Mouse (Mus musculus): Measurements from ENCODE around the gene Tubb2b. TPM values are rescaled to one million over a fixed set of nuclear protein-coding genes. Genes with fewer than 3 reads are reported as not detected.

The Tubb2b gene
- total RNA-seq, 4 experiments from 2014 or later: 198 to 220 (median 215) TPM

DNA sequence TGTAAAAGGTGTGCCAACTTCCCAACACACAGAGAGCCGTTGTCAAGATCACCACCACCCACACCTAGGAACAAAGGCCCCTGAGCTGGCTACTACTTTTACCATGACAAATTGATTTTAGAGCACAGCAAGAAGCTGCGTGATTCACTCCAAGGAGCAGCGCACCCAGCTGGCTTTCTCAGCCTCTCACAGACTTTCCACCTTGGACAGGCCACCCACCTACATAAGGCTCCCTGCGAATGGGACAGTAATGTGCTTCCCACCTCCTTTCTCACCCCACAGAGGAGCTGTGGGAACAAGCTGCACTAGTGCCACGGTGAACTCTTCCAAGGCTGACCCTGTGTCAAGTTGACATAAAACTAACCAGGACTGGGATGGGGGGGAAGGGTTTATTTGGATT, 13.1 kb upstream of the Tubb2b start:
- no peak for DNase-seq (ENCODE audit: low spot score in 2 of 2)

DNA sequence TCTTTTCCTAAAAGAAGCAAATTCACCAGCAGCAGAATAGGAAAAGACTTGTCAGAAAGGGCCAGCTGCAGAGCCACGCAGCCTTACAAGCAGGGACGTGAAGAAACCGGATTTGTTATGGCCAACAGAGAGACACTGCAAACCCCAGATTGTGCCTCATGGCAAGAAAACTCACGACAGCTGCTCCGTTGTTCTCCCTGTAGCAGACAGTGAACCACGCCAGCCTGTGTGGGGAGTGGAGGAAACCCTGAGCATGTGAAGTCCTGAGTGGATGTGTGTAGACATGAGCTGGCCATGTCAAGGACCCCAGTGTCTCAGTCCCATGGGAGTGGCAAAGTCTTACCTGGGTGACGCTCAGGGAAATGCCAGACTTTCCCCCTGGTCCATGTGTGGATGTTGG, 6.3 kb upstream of the Tubb2b start:
- DNase-seq (ENCODE audit: low spot score in 2 of 2): peak; percentile 77 to 86

DNA sequence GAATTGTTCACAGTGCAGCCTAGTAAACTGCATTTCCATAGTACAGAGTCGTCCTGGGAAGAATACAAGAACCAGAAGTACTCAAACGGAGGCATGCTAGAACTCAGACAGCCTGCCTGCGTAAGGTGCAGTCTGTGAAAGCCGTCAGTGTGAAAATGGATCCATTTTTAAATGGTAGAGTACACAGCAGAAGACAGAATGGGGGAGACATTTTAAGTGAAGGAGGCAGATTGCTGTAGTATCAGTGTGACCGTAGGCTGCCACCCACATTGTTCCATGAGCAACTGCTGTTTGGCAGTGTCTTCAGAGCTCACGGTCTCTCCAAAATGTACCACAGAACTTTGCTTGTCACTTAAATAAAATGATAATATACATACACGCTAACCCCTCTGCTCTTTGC, 4.0 kb upstream of the Tubb2b start:
- DNase-seq (ENCODE audit: low spot score in 2 of 2): peak; percentile 70

DNA sequence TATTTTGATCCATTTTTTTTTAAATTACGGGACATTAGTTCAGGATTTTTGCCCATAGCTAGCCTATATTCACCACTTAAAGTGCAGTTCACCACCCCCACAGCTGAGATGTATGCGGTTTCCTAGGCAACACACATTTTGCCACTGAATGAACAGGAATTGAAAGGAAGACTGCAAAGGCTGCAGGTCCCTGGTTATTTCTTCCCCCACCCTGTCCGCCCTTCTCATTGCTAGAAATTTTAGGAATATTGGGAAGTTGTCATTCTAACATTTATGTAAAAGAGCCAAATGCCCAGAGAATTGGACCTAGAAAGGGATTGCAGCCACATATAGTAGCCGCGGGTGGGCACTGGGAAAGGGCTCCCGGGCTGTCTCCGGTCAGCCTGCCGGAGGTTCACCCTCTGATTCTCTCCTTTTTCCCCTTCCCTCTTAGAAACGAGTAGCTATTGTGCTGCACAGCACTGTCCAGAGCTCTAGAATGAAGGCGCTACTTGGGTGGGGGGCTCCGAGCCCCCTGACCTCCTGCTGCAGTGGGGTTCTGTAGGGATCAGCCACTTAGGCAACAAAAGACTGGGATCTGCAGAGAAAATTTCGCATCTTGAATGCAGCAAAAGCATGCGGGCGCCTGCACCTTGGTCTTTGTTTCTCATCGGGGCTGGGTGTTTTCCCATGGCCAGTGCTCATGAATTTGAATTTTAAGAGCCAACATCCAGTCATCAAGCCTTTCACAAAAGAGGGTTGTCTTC, 3.2 kb upstream of the Tubb2b start:
- no peak for DNase-seq (ENCODE audit: low spot score in 2 of 2)

DNA sequence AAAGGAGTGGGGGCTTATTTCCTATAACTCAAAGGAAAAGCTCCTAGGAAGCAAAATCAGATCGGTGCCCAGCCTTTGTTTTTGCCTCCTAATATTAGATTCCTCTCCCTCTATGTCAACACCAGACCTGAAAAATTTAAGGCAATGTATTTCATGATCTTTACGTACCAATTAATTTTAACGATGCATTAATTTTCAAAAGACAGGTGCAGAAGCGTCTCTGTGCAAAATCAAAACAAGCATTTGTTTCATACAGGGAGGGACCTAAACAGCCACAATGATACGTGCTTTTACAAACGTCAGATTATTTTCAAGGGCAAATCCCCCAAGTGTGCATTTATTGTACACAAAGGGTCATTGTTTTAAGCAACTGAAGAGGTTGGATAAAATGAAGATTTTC, 2.6 kb upstream of the Tubb2b start:
- no peak for DNase-seq (ENCODE audit: low spot score in 2 of 2)

DNA sequence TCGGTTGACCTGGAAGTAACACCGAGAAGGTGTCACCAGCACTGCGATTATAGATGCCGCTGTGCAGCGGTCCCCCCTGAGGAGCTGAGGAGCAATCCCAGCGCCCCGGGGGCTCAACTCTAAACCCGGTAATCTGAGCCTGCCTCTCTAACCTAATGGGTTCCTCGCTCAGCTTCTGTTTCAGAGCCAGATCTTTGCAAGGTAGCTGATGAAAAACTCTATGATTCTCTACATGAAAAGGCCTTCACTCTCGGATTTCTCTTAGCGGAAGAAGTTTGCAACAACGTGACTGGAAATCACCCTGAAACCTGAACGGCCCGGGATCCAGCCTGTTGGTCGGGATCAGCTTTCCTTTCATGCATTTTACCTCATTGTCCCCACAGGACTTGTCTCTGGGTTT, 2.0 kb upstream of the Tubb2b start:
- no peak for DNase-seq (ENCODE audit: low spot score in 2 of 2)

DNA sequence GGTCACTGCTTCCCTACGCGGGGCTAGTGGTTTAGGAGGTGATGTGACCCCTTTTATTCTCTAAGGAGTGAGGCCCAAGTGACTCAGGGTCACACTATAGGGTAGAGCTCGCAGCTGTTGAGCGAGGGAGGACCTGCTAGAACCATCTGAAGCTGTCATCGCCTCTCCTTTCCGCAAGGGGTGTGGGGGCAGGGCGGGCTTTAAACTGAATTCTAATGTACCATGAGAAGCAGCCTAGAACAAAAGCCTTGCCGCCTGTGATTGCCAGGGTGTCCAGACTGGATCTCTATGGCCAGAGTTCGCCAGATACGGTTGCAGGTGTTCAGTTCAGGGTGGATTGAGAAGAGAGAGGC, 1.4 kb upstream of the Tubb2b start:
- peak in 1 of 2 experiments; percentile 50 for DNase-seq (ENCODE audit: low spot score in 2 of 2)

DNA sequence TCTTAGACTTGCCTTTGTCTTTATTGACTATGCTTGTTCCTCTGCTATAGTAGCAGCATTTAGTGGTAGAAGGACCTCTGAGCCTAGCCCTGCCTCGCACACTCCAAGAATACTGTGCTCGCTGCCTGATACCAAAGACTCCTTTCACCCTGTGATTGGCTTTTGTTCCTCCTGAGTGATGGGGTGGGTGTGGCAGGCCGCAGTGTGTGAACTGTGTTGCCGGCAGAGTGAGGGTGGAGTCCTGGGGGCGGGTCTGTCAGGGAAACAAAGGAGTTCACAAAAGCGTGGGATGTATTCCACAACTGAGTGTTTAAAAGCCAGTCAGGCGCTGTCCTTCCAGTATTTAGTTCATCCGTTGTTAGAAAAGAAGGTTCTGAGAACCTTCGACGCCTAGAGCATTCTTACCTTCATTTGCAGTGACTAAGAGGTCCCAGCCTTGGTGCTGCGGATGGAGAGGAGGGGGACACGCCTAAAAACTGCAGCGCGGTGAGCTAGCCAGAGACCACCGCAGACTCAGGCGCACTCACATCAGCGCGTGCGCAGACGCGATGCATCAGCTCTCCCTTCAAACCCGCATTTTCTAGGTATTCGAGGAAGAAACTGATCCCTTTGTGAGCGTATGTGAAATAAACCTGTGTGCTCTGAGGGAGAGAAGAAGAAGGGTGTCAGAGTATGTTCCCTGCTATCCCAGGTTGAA, 893 bp upstream of the Tubb2b start:
- DNase-seq (ENCODE audit: low spot score in 2 of 2): peak in 1 of 2 experiments; percentile 53

DNA sequence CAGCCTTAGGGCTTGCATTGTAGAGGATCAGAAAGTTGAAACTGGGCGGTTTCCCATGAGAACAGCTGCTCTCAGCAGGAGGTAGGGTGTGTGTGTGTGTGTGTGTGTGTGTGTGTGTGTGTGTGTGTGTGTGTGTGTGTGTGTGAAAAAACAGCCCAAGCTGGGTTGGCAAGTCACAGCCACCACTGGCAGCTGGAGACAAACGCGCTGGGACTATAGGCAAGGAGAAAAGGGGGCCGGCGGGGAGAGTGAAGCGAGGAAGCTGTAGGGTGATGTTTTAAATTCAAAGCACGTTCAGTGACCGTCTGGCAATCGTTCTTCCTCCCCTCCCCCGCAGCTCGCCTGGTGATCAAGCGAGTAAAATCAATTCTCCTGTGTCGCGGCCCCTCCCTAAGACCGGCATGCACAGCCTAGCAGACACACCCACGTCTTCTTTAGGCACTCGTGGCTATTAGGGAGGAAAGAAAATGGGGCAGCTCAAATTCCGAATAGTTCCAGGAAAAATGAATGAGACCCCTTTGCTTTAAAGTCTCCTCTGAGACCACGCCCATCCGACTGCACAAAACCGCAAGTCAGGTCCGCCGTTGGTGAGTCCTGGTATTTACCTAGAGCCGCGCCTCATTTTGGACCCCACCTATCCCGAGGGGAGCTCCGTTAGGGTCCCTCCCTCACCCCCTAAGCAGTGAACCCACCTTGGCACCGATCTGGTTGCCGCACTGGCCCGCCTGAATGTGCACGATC, 611 bp downstream of the Tubb2b start:
- DNase-seq (ENCODE audit: low spot score in 2 of 2): peak in 1 of 2 experiments; percentile 64

DNA sequence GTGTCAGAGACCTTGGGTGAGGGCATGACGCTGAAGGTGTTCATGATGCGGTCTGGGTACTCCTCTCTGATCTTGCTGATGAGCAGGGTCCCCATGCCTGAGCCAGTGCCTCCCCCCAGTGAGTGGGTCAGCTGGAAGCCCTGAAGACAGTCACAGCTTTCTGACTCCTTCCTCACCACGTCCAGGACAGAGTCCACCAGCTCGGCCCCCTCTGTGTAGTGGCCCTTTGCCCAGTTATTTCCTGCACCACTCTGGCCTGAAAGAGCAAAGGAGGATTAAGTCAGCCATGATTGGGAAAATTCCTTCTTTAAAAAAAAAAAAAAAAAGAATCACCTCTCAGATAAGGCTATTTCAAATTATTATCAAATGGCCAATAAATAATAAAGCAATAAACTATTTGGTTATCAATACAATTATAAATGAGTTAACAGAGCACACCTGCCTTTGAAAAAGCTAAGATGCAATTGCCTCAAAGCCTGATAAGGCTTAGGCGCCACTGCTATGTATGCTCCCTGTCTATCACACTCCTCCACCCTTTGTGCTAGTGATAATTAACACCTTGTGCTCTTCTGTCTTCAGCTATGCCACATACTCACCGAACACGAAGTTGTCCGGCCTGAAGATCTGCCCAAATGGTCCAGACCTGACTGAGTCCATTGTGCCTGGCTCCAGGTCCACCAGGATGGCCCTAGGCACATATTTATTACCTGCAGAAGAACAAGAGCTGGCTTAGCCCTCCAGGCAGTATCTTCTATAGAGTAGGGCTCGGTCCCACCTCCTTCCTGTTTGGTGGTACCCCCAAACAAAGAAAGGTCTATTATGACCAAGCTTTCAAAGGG, 1.8 kb downstream of the Tubb2b start:
- DNase-seq (ENCODE audit: low spot score in 2 of 2): no peak

DNA sequence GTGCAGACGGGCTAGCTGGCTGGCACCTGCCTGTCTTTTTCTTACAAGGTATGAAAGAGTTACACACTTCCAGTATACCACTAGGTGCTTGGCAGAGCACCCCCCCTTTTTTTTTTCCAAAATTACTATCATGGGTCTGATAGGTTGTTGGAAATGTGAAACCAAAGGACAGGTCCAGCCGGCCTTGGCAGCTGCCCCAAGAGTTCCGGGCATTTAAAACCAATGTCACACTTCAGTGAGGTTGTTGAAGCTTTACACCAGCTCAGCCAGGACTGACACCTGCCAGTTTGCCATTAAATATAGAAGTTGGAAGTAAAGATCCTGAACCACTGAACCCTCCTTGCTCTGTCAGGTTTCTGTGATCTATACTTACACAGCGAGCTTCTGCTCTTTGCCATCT, 4.6 kb downstream of the Tubb2b start:
- no peak for DNase-seq (ENCODE audit: low spot score in 2 of 2)

DNA sequence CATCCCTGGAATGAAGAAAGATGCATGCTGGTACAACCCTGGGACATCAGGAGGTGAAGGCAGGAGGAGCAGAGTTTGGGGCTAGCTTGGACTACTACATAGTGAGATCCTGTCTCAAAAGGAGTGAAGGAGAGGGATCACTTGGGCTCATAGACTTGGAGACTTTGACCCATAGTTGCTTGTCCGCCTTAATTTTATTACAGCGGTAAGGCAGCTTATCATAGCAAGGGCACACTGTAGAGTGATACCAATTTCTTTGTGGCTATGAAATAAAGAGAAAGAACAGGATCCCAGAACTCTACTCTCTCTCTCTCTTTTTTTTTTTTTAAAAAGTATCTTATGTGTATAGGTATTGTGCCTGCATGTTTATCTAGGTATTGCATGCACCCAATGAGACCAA, 9.7 kb downstream of the Tubb2b start:
- DNase-seq (ENCODE audit: low spot score in 2 of 2): no peak

DNA sequence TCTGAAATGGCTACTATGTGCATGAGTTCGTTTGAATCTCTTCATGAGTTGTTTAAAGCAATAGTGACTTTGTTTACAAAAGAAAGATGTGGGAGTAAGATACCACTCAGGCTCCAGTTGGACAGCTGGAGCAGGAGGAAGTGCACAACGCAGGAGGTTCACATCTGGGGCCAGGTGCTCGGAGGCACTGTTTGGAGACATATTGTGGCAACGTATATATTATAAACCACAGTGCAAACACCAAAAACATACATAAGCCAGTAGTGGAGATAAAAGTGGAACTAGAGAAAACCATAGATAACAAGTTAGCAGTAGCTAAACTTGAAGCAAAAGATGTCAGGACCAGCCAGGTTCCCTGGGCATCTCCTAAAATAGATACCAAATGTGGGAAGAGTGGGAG, 10.9 kb downstream of the Tubb2b start:
- DNase-seq (ENCODE audit: low spot score in 2 of 2): no peak

DNA sequence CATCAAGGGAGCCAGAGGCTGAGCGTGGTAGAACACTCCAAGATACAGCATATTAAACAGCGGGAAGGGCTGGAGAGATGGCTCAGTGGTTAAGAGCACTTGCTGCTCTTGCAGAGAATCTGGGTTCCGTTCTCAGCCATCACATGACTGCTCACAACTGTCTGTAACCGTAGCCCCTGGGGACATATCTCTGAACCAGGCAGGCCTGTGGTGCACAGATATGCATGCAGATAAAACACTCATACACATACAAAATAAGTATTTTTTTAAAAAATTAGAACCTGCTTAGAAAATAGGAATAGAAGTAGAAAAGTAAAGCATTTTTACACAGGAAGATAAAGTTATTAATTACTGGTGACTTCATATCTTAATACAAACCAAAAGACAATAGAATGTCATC, 11.4 kb downstream of the Tubb2b start:
- no peak for DNase-seq (ENCODE audit: low spot score in 2 of 2)

DNA sequence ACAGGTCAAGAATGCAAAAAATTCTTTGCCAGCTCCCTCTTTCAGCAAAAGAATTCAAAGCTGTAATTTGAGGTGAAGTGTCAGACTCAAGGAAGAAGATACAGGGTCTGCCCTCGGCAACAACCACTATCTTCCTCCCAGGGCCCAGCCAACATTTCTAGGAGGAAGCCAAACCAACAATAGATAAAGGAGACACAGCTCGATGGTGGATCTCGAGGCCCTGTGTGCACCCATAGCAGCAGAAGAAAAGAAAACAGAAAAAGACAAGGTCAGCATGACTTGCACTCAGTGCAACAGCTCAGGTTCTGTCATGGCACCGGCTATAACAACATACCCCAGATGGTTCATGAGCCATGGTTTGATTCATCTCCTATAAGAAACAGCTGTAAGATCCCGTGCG, 13.8 kb downstream of the Tubb2b start:
- DNase-seq (ENCODE audit: low spot score in 2 of 2): no peak

DNA sequence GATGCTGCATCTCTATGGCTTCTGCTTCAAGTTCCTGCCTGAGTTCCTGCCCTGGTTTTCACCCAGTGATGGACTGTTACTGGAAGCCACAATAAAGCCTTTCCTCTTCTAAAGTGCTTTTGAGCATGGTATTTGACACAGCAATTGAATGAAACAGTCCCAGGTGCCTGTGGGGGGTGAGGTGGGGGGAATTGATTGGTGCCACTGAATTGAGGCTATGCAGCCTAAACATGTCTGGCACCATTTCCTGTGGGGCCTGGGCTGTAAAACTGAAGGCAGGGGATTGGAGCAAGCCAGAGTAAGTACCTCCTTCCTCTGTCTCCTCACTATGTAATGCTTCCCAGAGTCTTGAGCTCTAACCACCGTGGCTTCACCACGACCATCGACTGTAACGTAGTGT, 15.6 kb downstream of the Tubb2b start:
- no peak for DNase-seq (ENCODE audit: low spot score in 2 of 2)

DNA sequence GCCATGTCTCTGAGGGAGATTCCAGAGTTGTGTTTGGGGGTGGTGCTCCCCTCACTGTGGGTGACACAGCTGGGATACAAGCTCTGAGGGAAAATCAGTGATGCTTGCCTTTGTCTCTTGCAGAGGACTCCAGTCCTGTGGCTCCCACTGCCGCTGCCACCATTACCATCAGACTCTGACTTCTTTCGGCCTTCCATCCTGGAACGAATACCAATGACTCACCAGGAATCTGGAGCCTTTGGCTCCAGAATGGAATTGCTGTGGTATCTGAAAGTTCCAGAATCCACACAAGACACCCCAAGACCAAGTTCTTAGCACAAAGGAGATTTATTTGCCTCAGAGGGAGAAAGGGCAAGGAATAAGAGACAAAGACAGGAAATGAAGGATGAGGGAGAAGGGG, 17.2 kb downstream of the Tubb2b start:
- DNase-seq (ENCODE audit: low spot score in 2 of 2): no peak

DNA sequence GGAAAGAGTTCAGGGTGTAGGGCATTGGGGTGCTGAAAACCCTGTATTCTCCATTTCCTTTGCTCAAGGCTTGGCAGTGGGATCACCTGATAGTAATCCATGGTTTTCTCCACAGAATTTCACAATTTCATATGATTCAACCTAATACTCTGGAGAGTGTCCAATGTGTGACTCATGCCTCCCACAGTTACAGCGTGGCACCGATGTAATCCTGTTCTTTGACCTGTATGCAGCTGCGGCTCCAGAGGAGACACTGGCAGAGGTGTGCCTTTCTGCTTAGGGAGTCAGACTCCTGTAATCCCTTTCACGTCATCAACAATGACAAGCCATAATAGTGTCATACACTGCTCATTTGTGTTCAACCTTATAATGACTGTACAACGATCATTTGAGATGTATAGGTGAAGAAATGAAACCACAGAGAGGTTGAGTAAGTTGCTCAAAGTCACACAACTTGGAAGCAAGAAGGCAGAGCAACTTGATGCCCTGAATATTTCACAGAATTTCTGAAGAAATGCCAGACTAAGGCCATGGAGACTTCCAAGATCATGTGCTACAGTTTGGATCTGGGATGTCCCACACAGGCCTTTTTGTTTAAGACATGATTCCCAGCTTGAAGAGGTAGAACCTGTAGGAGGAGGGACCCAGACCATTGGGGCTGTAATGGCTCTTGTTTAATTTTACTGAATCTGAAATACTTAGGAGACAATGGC, 17.7 kb downstream of the Tubb2b start:
- DNase-seq (ENCODE audit: low spot score in 2 of 2): no peak

DNA sequence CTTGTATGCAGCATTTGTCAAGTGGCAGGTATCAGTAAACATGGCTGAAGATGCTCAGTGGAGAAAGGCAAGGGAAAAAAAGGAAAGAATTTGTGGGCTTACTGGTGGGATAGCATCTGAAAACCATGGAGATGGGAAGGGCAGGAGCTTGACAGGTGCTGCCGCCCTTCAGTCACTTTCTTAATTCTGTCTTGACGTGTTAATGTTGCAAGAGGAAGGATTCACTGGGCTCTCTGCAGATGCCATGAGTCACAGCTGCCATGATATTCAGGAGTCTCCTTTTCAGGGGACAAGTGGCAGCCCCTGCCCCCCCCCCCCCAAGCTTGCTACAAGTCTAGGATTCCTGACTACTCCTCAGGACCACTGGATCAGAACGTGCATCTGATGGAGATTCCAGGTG, 18.4 kb downstream of the Tubb2b start:
- no peak for DNase-seq (ENCODE audit: low spot score in 2 of 2)

DNA sequence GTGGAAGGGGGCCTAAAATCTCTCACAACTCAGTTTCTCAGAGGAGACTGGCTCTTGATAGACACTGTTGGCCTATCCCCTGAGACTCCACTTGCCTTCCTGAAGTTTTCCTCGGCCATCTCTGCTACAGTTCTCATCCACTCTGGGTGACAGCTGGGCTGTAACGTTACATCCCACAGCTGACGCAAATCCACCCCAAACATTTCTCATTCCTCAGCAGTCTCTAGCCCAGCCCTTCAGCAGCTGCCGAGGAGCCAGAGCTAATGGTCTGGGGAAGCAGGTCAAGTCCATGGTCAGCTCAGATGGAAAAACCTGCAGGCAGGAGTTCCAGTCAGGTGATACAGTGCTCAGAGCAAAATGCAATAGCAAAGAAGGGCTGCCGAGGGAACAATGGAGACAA, 19.2 kb downstream of the Tubb2b start:
- no peak for DNase-seq (ENCODE audit: low spot score in 2 of 2)

DNA sequence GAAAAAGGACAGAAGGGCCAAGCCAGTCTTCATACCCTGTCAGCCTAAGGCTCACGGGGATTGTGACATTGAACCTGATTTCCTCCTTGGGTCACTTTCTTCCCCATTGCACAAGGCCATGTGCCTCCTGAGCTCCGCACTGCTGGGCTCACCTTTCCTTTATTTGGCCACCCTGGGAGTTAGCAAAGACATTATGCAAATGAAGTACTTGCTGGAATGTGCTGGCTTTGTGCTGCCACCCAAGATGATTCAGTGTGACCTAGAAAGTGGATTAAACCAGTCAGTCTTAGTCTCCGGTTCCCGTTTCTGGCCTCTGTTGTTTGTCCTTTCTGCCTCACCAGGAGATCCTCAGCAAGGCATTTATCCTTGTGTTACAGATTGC, 20.6 kb downstream of the Tubb2b start:
- DNase-seq (ENCODE audit: low spot score in 2 of 2): no peak
